Mouse (Mus musculus): ENCODE measurements around the gene Hsd17b14.

- no peak for TF ChIP-seq POLR2AphosphoS5 (IDR thresholded peaks at IDR 0.05; ENCODE audit: insufficient replicate concordance, low read depth, low read length)
- TF ChIP-seq CTCF (IDR thresholded peaks at IDR 0.05; ENCODE audit: low read depth, low read length): no peak
Measured at GRCm38 (mm10) chr7:45597013-45597412, 42.3 kb downstream of the Hsd17b14 start.
